Mouse (Mus musculus): ENCODE measurements around the gene Gbx2.

- no peak for TF ChIP-seq CTCF (IDR thresholded peaks at IDR 0.05; ENCODE audit: low read depth)
- TF ChIP-seq EP300 (IDR thresholded peaks at IDR 0.05; ENCODE audit: low read depth) = no peak
These were observed 28.4 kb upstream of the Gbx2 start for GRCm38 (mm10) chr1:89959393-89959792.
